Mouse (Mus musculus) kidney, adult 9 months (tissue): ENCODE results near the gene Zkscan5.
"Not testable (repeated sequence)": the region's sequence is repeated elsewhere in the genome, so short reads cannot be mapped to it uniquely, and the experiment has no call there.

Source experiments
- DNase-seq: peaks from one replicate; pipeline ENCODE4 v3.0.0; 2022

Gene Zkscan5

DNA sequence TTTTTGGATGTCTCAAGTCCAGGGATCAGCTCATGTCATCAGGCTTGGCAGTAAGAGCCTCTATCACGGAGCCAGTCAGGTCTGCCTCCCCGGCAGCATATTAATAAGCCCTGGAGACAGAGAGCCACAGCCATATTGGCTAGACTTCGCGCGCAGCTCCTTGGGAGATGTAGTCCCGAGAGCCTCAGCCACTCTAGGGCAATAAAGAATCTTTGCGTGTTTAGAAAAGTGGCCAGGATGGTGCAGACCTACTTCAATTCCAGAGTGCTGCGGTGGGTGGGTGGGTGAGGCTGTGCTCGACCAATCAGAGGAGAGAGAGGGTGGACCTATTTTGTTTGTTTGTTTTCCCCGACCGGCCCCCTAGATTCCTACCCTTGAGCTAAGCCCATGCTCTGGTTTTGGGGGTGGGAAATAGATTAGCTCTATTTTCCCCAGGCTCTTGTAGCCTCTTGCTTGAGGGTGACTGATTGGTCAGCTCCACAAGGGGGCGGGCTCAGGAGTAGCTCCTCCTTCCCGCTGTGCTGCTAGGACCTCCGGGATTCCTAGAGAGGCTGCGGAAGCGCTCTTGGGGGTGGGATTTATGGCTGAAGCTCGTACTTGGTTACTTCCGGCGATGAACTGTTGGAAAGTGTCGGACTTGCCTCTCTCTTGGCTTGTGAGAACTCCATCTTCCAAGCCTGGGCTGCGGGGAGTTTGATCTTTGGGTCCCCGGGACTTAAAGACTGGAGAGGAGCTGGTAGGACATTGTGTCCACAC, at the start of gene Zkscan5:
Zkscan5 (plus strand) TSS at position 627 of the 756 bp plus-strand sequence.
- DNase-seq, result peak; percentile 99

- DNase-seq, result no peak
These were observed 43.0 kb upstream of the Zkscan5 start for GRCm38 (mm10) chr5:145161361-145161760.

- peak; percentile 36 for DNase-seq
These were observed 39.7 kb upstream of the Zkscan5 start for GRCm38 (mm10) chr5:145164710-145165109.

- DNase-seq, result no peak
These were observed 39.2 kb upstream of the Zkscan5 start for GRCm38 (mm10) chr5:145165184-145165583.

GRCm38 (mm10) chr5:145166536-145167305, 37.6 kb upstream of the Zkscan5 start, which contains the start of the genes Ptcd1 and Cpsf4:
Gene Ptcd1 (minus strand): TSS chr5:145167108.
Gene Cpsf4 (plus strand): TSS chr5:145167213.
- DNase-seq, result peak; percentile 99

GRCm38 (mm10) chr5:145167306-145167661, 37.1 kb upstream of the Zkscan5 start:
- DNase-seq, result no peak

GRCm38 (mm10) chr5:145178461-145178980, 25.8 kb upstream of the Zkscan5 start:
- no peak for DNase-seq

GRCm38 (mm10) chr5:145185244-145185643, 19.1 kb upstream of the Zkscan5 start:
- DNase-seq, result no peak

DNA sequence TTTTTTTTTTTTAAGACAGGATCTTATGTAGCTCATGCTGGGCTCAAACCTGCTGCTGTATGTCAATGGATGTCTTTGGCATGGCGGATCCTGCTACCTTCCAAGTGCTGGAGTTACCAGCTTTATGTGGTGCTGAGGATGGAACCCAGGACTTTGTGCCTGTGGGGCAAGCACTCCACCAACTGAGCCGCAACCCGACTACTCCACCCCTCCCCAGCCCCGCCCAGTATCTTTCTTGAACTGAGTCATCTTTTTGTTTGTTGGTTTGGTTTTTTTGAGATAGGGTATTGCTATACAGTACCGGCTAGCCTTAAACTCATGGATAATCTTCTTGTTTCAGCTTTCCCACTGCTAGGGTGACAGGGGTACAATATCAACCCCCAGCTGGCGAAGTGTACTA, 14.9 kb upstream of the Zkscan5 start:
- no peak for DNase-seq

GRCm38 (mm10) chr5:145190373-145190772, 14.0 kb upstream of the Zkscan5 start:
- no peak for DNase-seq

- DNase-seq, result peak; percentile 95
These were observed 13.2 kb upstream of the Zkscan5 start for GRCm38 (mm10) chr5:145190875-145191798.

DNA sequence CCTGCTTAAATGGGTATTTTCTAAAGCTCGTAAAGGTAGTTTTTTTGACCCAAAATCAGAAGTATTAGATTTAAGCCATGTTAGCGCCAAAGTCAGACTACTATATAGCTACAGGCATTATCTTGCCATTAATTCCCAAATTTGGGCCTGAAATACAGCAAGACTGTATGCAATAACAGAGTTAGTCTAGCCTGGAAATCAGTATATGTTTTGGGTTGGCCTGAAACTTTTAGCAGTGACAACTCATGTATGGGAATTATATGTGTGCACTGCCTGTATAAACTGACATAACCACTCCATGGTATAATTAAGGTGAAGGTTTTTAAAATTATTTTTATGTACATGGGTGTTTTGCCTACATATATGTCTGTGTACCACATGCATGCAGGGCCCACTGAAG, 12.4 kb upstream of the Zkscan5 start, which contains the start of gene Atp5j2:
Atp5j2 (minus strand) TSS at position 101 of the 400 bp plus-strand sequence.
- no peak for DNase-seq

DNA sequence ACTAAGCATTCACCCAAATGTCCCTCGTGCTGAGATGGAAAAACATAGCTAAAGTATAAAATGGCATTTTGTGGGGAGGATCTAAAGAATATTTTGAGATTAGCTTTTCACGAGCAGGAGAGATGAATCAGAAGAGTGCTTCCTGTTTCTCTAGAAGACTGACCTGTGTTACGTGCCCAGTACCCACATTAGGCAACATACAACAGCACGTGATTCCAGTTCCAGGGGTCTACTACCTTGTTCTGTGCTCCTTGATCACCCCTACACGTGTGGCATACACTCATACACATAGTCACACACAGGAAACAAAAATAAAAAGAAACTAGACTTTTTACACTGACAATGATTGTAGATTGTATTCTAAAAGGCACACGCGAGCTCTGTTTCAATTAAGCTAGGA, 4.0 kb upstream of the Zkscan5 start:
- no peak for DNase-seq

- peak; percentile 80 for DNase-seq
These were observed 2.9 kb upstream of the Zkscan5 start, which contains the start of gene Zkscan14 for GRCm38 (mm10) chr5:145201321-145201991. Gene Zkscan14 (minus strand): TSS chr5:145201868.

GRCm38 (mm10) chr5:145202446-145202845, 1.9 kb upstream of the Zkscan5 start:
- no peak for DNase-seq

DNA sequence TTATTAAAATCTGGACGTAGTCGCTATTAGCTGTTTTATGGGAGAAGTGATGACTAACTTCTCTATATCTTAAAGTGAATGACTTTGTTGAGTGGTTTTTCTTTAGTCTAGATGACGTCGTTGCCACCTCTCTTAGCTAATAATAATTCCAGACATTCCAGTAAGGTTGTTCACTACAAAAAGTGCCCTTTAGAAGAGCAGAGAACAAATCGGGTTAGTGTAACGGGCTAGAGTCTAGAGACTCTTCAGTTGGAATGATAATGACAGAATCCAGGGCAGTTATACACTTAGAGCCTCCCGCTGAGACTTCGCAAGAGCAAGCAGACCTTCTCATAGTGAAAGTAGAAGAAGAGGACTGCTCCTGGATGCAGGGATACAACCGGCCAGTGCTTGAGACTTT, 679 bp downstream of the Zkscan5 start:
- DNase-seq, result no peak

DNA sequence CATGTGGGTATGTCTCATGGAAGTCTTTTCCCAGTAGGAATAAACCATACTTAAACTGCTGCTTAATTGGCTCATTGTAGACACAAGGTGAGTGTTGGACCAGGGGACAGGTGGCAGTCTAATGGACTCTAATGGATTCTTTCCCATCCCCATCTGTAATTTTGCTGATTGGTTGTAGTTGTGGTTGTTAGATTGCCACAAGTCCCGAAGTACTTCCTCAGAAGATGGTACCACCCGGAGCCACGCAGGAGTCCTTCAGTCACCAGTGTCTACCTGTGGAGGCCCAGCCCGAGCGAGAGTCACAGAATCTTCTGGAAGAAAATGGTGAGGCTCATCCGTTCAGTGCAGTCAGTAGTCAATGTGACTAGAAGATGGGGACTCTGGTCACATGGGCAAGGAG, 3.0 kb downstream of the Zkscan5 start:
- no peak for DNase-seq

- no peak for DNase-seq
These were observed 3.6 kb downstream of the Zkscan5 start for GRCm38 (mm10) chr5:145207954-145208353.

GRCm38 (mm10) chr5:145208391-145208790, 4.0 kb downstream of the Zkscan5 start:
- not testable (repeated sequence) for DNase-seq

- DNase-seq, result no peak
These were observed 7.0 kb downstream of the Zkscan5 start for GRCm38 (mm10) chr5:145211340-145211739.

- DNase-seq, result no peak
These were observed 7.9 kb downstream of the Zkscan5 start for GRCm38 (mm10) chr5:145212216-145212615.

GRCm38 (mm10) chr5:145213505-145213904, 9.1 kb downstream of the Zkscan5 start:
- DNase-seq, result no peak
